Mouse (Mus musculus) Muller cell, postnatal 12 days (primary cell): ENCODE results near the gene Dctpp1.

Source experiments
- DNase-seq: peaks from one replicate; pipeline ENCODE4 v3.0.0-alpha.2; 2015; ENCODE audit errors: inconsistent ontology term

Dctpp1 gene

GRCm38 (mm10) chr7:127210266-127210665, 50.2 kb downstream of the Dctpp1 start:
- no peak for DNase-seq

- DNase-seq: no peak
Measured at GRCm38 (mm10) chr7:127209851-127210250, 50.7 kb downstream of the Dctpp1 start.

GRCm38 (mm10) chr7:127208553-127209438, 51.7 kb downstream of the Dctpp1 start, which contains the start of gene Mylpf:
Mylpf (plus strand) TSS chr7:127208890.
- peak; percentile 100 for DNase-seq

GRCm38 (mm10) chr7:127208295-127208552, 52.3 kb downstream of the Dctpp1 start, which contains the start of gene Tbc1d10b:
Tbc1d10b (minus strand) TSS chr7:127208468.
- no peak for DNase-seq

- no peak for DNase-seq
Measured at GRCm38 (mm10) chr7:127207374-127208294, 52.9 kb downstream of the Dctpp1 start.
